Mouse (Mus musculus) midbrain, embryonic 10.5 days (tissue): ENCODE measurements at regions not wholly inside any gene's neighbourhood (a gene's known extent, or its start where the extent isn't known, plus 50 kb on each side); places are given as distances from the start of the nearest gene placed in this dataset.

ENCODE experiments used
- DNase-seq: peaks from one replicate; pipeline ENCODE4 v3.0.0-alpha.2; 2017; ENCODE audit warnings: low spot score
- H3K27ac ChIP-seq: fragments of 300-500 bp; sonication (generic); replicated peaks from 2 replicates; pipeline ENCODE4 v1.5.1; 2016; ENCODE audit warnings: mild to moderate bottlenecking
- H3K27me3 ChIP-seq: fragments of 300-500 bp; sonication (generic); 2 replicates; pipeline ENCODE4 v1.6.1; 2016; ENCODE audit warnings: low read depth, mild to moderate bottlenecking; ENCODE audit not compliant: poor library complexity, severe bottlenecking
- H3K36me3 ChIP-seq: fragments of 300-500 bp; sonication (generic); 2 replicates; pipeline ENCODE4 v1.6.1; 2016; ENCODE audit warnings: mild to moderate bottlenecking, moderate library complexity
- H3K4me1 ChIP-seq: fragments of 300-500 bp; sonication (generic); 2 replicates; pipeline ENCODE4 v1.6.1; 2016
- H3K4me3 ChIP-seq: fragments of 300-500 bp; sonication (generic); 2 replicates; pipeline ENCODE4 v1.5.1; 2016; ENCODE audit warnings: mild to moderate bottlenecking, moderate library complexity
- H3K9me3 ChIP-seq: fragments of 300-500 bp; sonication (generic); replicated peaks from 2 replicates; pipeline ENCODE4 v1.6.1; 2016; ENCODE audit warnings: mild to moderate bottlenecking
- WGBS: fragments of 180-500 bp; shearing (Covaris S2); methylation state at CpG from one replicate; pipeline ENCODE4 v1.1.7; 2016; 5-methylcytosine and 5-hydroxymethylcytosine counted together

- Histone ChIP-seq H3K27me3 (no peaks in the 10 kb centered on the region), H3K27ac (no peak overlapping the region), H3K4me3 (no peak overlapping the region), H3K4me1 (0 out of 2 replicates have a peak, but pooled peaks cover 4% of the 10 kb centered on the region), H3K9me3 (no peaks in the 10 kb centered on the region), H3K36me3 (no peaks in the 10 kb centered on the region)
- no peak for DNase-seq
- 27% methylated on average over 1 of the region's 1 CpGs for WGBS
These were observed 119.4 kb upstream of the Gimd1 start for GRCm38 (mm10) chr3:132510240-132510639.

- Histone ChIP-seq H3K9me3 (no peaks in the 10 kb centered on the region), H3K4me3 (no peak overlapping the region), H3K36me3 (no peaks in the 10 kb centered on the region), H3K27me3 (no peaks in the 10 kb centered on the region), H3K4me1 (0 out of 2 replicates have a peak, but pooled peaks cover 4% of the 10 kb centered on the region), H3K27ac (no peak overlapping the region)
- 85% methylated on average over 8 of the region's 8 CpGs for WGBS
- DNase-seq: no peak
These were observed 117.0 kb upstream of the Gimd1 start for GRCm38 (mm10) chr3:132512526-132513102.

GRCm38 (mm10) chr3:132533323-132533904, 96.2 kb upstream of the Gimd1 start:
- Histone ChIP-seq H3K36me3 (no peaks in the 10 kb centered on the region), H3K9me3 (no peaks in the 10 kb centered on the region), H3K4me3 (no peak overlapping the region), H3K27ac (no peak overlapping the region), H3K4me1 (no peaks in the 10 kb centered on the region), H3K27me3 (no peaks in the 10 kb centered on the region)
- WGBS: 80% methylated on average over 4 of the region's 4 CpGs
- no peak for DNase-seq

- Histone ChIP-seq H3K36me3 (no peaks in the 10 kb centered on the region), H3K27me3 (no peaks in the 10 kb centered on the region), H3K4me1 (no peaks in the 10 kb centered on the region), H3K4me3 (no peak overlapping the region), H3K9me3 (no peaks in the 10 kb centered on the region), H3K27ac (no peak overlapping the region)
- DNase-seq: no peak
- 96% methylated on average over 9 of the region's 9 CpGs for WGBS
These were observed 89.6 kb upstream of the Gimd1 start for GRCm38 (mm10) chr3:132539780-132540658.

- DNase-seq: no peak
- Histone ChIP-seq H3K4me3 (no peak overlapping the region), H3K4me1 (no peaks in the 10 kb centered on the region), H3K27ac (no peak overlapping the region), H3K36me3 (no peaks in the 10 kb centered on the region), H3K9me3 (no peaks in the 10 kb centered on the region), H3K27me3 (no peaks in the 10 kb centered on the region)
- 93% methylated on average over 6 of the region's 6 CpGs for WGBS
These were observed 78.3 kb upstream of the Gimd1 start for GRCm38 (mm10) chr3:132551238-132551808.

GRCm38 (mm10) chr3:132565755-132566154, 63.9 kb upstream of the Gimd1 start:
- Histone ChIP-seq H3K4me3 (no peak overlapping the region), H3K9me3 (no peaks in the 10 kb centered on the region), H3K36me3 (no peaks in the 10 kb centered on the region), H3K27ac (no peak overlapping the region), H3K4me1 (no peaks in the 10 kb centered on the region), H3K27me3 (no peaks in the 10 kb centered on the region)
- DNase-seq: no peak
- 96% methylated on average over 2 of the region's 2 CpGs for WGBS

GRCm38 (mm10) chr3:132566301-132566700, 63.3 kb upstream of the Gimd1 start:
- Histone ChIP-seq H3K27ac (no peak overlapping the region), H3K36me3 (no peaks in the 10 kb centered on the region)

More at GRCm38 (mm10) chr3:132566301-132566700, 63.3 kb upstream of the Gimd1 start:
- Histone ChIP-seq H3K4me3 (no peak overlapping the region), H3K27me3 (no peaks in the 10 kb centered on the region), H3K4me1 (no peaks in the 10 kb centered on the region), H3K9me3 (no peaks in the 10 kb centered on the region)
- WGBS: 76% methylated on average over 7 of the region's 7 CpGs
- no peak for DNase-seq
